Mouse (Mus musculus) gastrocnemius, adult 2 months (tissue): ENCODE measurements around the gene C9orf72. TPM values are rescaled to one million over a fixed set of nuclear protein-coding genes. Genes with fewer than 3 reads are reported as not detected.

Source experiments
- DNase-seq: peaks from one replicate; pipeline ENCODE4 v3.0.0; 2022
- H3K27ac ChIP-seq: fragments of 200-600 bp; 2 replicates; pipeline ENCODE4 v1.8.1; 2022; ENCODE audit warnings: mild to moderate bottlenecking
- H3K4me3 ChIP-seq: fragments of 200-600 bp; 2 replicates; pipeline ENCODE4 v1.8.1; 2022; ENCODE audit warnings: mild to moderate bottlenecking, moderate library complexity
- CTCF ChIP-seq: fragments of 200-600 bp; IDR thresholded peaks from 2 replicates; pipeline ENCODE4 v1.8.1; 2022; ENCODE audit warnings: antibody characterized with exemption, mild to moderate bottlenecking, moderate library complexity
- intact Hi-C: fragments of 180-260 bp; cut with DNase I; formaldehyde crosslinking; loops from one replicate; pipeline ENCODE4 v1.15.1; 2025
- total RNA-seq, 2 experiments: library from RNA; stranded (reverse); gene quantifications; 2 replicates each; pipeline ENCODE4 v1.2.3; 2021

The C9orf72 gene
- total RNA-seq, 2 experiments from 2014 or later, result 12.5 to 12.9 TPM

GRCm38 (mm10) chr4:35169571-35170125 lies 56.3 kb downstream of the C9orf72 start:
- no peak for TF ChIP-seq CTCF
- Histone ChIP-seq H3K4me3 (no peak overlapping the region), H3K27ac (no peak overlapping the region)
- no peak for DNase-seq
- intact Hi-C loops, result no loop called here

GRCm38 (mm10) chr4:35167855-35168254 lies 58.1 kb downstream of the C9orf72 start:
- intact Hi-C loops, result no loop called here
- TF ChIP-seq CTCF, result no peak
- H3K27ac ChIP-seq, result no peak overlapping the region
- no peak for DNase-seq
- no peak overlapping the region for H3K4me3 ChIP-seq

- Histone ChIP-seq H3K4me3 (no peak overlapping the region), H3K27ac (no peak overlapping the region)
- DNase-seq, result no peak
- no peak for TF ChIP-seq CTCF
- intact Hi-C loops, result no loop called here
Measured at GRCm38 (mm10) chr4:35165947-35166346, 60.0 kb downstream of the C9orf72 start.

- no peak overlapping the region for H3K27ac ChIP-seq
- H3K4me3 ChIP-seq, result no peak overlapping the region
- no peak for DNase-seq
- no peak for TF ChIP-seq CTCF
- intact Hi-C loops, result no loop called here
Measured at GRCm38 (mm10) chr4:35165275-35165674, 60.7 kb downstream of the C9orf72 start.

GRCm38 (mm10) chr4:35157815-35158214 lies 68.2 kb downstream of the C9orf72 start:
- no peak overlapping the region for H3K4me3 ChIP-seq
- no peak for DNase-seq
- TF ChIP-seq CTCF, result no peak
- intact Hi-C loops, result loop anchor here (1.0 kb wide), 1 partner anchor 200 kb away; no protein-coding TSS in a partner anchor
- no peak overlapping the region for H3K27ac ChIP-seq

GRCm38 (mm10) chr4:35156751-35157611 lies 69.0 kb downstream of the C9orf72 start, which contains the start of gene Mob3b:
Mob3b (minus strand) TSS chr4:35157484.
- intact Hi-C loops, result loop anchor here (1.0 kb wide), 1 partner anchor 199 kb away; no protein-coding TSS in a partner anchor
- peak; percentile 90 for DNase-seq
- H3K27ac ChIP-seq, result peak within 1 kb of the TSS; percentile 66

GRCm38 (mm10) chr4:35156149-35156611 lies 69.8 kb downstream of the C9orf72 start:
- peak overlapping the region; percentile 66 for H3K27ac ChIP-seq
- intact Hi-C loops, result no loop called here
- H3K4me3 ChIP-seq, result peak overlapping the region; percentile 79
- TF ChIP-seq CTCF, result no peak
- DNase-seq, result peak; percentile 73

More at GRCm38 (mm10) chr4:35156751-35157611, 69.0 kb downstream of the C9orf72 start, which contains the start of gene Mob3b:
- peak within 1 kb of the TSS; percentile 79 for H3K4me3 ChIP-seq
- TF ChIP-seq CTCF, result peak; percentile 98; the same call in 1 of the 2 replicates

GRCm38 (mm10) chr4:35155132-35155922 lies 70.6 kb downstream of the C9orf72 start:
- peak; percentile 25 for DNase-seq
- Histone ChIP-seq H3K27ac (peak overlapping the region; percentile 66), H3K4me3 (peak overlapping the region; percentile 79)
- peak; percentile 42 for TF ChIP-seq CTCF
- intact Hi-C loops, result no loop called here

- intact Hi-C loops, result no loop called here
- TF ChIP-seq CTCF, result no peak
- H3K27ac ChIP-seq, result no peak overlapping the region
- H3K4me3 ChIP-seq, result no peak overlapping the region
- DNase-seq, result no peak
Measured at GRCm38 (mm10) chr4:35154051-35154450, 71.9 kb downstream of the C9orf72 start.

GRCm38 (mm10) chr4:35151756-35152155 lies 74.2 kb downstream of the C9orf72 start, which contains the start of gene Ifnk:
Ifnk (plus strand) TSS chr4:35152056.
- intact Hi-C loops, result no loop called here
- no peak for TF ChIP-seq CTCF
- no peak within 1 kb of the TSS for H3K4me3 ChIP-seq
- no peak within 1 kb of the TSS for H3K27ac ChIP-seq
- DNase-seq, result no peak

GRCm38 (mm10) chr4:35150706-35151105 lies 75.3 kb downstream of the C9orf72 start:
- Histone ChIP-seq H3K4me3 (no peak overlapping the region), H3K27ac (no peak overlapping the region)
- intact Hi-C loops, result no loop called here
- DNase-seq, result no peak
- TF ChIP-seq CTCF, result no peak

- Histone ChIP-seq H3K27ac (no peak overlapping the region), H3K4me3 (no peak overlapping the region)
- DNase-seq, result no peak
- no peak for TF ChIP-seq CTCF
- intact Hi-C loops, result no loop called here
Measured at GRCm38 (mm10) chr4:35148326-35148725, 77.6 kb downstream of the C9orf72 start.
